Mouse (Mus musculus) heart, adult 2 months (tissue): Measurements from ENCODE around the gene Thap8.

ENCODE experiments used
- CTCF ChIP-seq: fragments of 200-600 bp; IDR thresholded peaks from 2 replicates; pipeline ENCODE4 v1.8.1; 2022; ENCODE audit warnings: antibody characterized with exemption, mild to moderate bottlenecking, moderate library complexity
- EP300 ChIP-seq: fragments of 200-500 bp; IDR thresholded peaks from 2 replicates; pipeline ENCODE4 v1.6.1; 2011; ENCODE audit warnings: low read depth, low read length, control low read depth; ENCODE audit not compliant: insufficient read depth

DNA sequence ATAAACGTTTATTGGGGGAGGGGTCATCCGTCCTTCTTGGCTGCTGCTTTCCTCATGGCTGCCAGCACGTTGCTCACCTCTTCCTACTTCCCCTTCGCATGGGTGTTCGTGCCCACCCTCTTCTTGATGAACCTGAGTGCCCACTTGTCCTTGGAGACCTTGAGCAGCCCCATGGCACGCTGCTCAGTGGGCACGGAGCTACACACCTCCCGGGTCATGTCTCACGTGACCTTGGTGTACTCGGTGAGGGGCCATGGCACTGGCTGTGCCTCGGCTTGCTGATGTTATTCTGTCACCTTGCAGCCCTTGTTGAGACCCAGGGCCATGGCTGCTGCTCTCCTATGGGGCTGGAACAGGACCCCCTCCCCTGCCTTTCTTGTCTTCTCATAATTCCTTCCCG, 30.2 kb downstream of the Thap8 start:
- no peak for TF ChIP-seq CTCF
- TF ChIP-seq EP300, result no peak
